Comparison of ENCODE assay signal across 9 mouse cellular contexts in the genomic region with DNA sequence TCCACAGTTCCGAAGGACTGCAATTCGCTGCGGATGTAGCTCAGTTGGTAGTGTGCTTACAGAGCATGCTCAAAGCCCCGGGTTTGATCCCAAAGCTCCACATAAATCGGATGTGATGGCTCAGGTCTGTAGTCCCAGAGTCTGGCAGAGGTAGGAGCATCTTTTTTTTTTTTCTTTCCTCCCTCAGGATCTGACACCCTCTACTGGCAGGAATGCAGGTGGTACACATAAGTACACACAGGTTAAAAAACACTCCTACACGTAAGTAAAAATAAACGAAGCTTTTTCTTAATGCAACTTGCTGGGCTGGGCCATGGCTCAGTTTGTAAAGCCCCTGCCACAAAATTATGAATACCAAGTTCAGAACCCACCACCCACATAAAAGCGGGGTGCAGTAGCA. TPM values are rescaled to one million over a fixed set of nuclear protein-coding genes. Genes with fewer than 3 reads are reported as not detected.
DNase-seq lines count a peak whose midpoint lies in the region; ATAC-seq lines count a peak whose summit lies in the region.
"Had no signal": no experiment of that assay in that cellular context is flagged by ENCODE, and none has a peak within 500 bp of the region (broad histone marks: within the 10 kb centered on the region; RNA-seq: fewer than 3 reads in every experiment).

No protein-coding gene starts in this region.

- H3K4me3 ChIP-seq in kidney, embryonic 16.5 days (ENCODE audit: low read length), result no peak overlapping the region

- WGBS in kidney, embryonic 16.5 days, result 58% methylated on average over 8 of the region's 8 CpGs

- H3K9ac ChIP-seq in kidney, embryonic 16.5 days (replicated peaks; ENCODE audit: low read length), result no peak overlapping the region

- ATAC-seq in CD4-positive, CD25-positive, alpha-beta regulatory T cell, adult 4 months, result no peak
- ATAC-seq in kidney, embryonic 16.5 days (ENCODE audit: low FRiP score, low TSS enrichment), result no peak

- no peaks in the 10 kb centered on the region for H3K9me3 ChIP-seq in kidney, embryonic 16.5 days (ENCODE audit: low read length)

- H3K36me3 ChIP-seq in kidney, embryonic 16.5 days (ENCODE audit: insufficient read depth, low read length), result no peaks in the 10 kb centered on the region

- no peaks in the 10 kb centered on the region for H3K4me1 ChIP-seq in kidney, embryonic 16.5 days (ENCODE audit: insufficient read depth, low read length)

- H3K27ac ChIP-seq in kidney, embryonic 16.5 days (ENCODE audit: low read length), result no peak overlapping the region

- peak; percentile 31 for DNase-seq in CD4-positive, CD25-positive, alpha-beta regulatory T cell, adult 2 months (ENCODE audit: low read depth, low spot score)
- peak; percentile 46 for DNase-seq in kidney, adult 18-20 months
- DNase-seq in urinary bladder, postnatal 14 days (ENCODE audit: low spot score), result peak; percentile 11
- DNase-seq in urinary bladder, adult 18-20 months (ENCODE audit: low spot score in 2 of 2), result no peak
- no peak for DNase-seq in ovary, postnatal 10 days (ENCODE audit: low spot score)
- DNase-seq in right cerebral cortex, postnatal 36 days (ENCODE audit: low spot score in 2 of 2), result no peak
- DNase-seq: adrenal gland, adult 2 months had no signal

- no peaks in the 10 kb centered on the region for H3K27me3 ChIP-seq in kidney, embryonic 16.5 days (ENCODE audit: insufficient read depth, low read length)

- H3K4me2 ChIP-seq in kidney, embryonic 16.5 days (replicated peaks; ENCODE audit: low read depth, low read length), result no peak overlapping the region

RNA-seq across cellular contexts. Expression of a gene that starts 28.3 kb away (rescaled TPM):
- polyA plus RNA-seq in CD4-positive, CD25-positive, alpha-beta regulatory T cell, adult 4 months (2017; shearing (Covaris generic)), result 10 to 100 TPM; 15.4 to 16.8 TPM
- 34.1 and 39.0 TPM in 2 replicates for polyA plus RNA-seq in kidney, embryonic 16.5 days (2015; fragmentation: Nextera tagmentation; extraction: Ambion mirVana)

RNA-seq across cellular contexts. Expression of a gene that starts 30.0 kb away (rescaled TPM):
- polyA plus RNA-seq in CD4-positive, CD25-positive, alpha-beta regulatory T cell, adult 4 months (2017; shearing (Covaris generic)), result 10 to 100 TPM in 1 of 2 experiments, 1 to 10 TPM in 1; 9.8 to 10.8 TPM
- 24.9 and 28.0 TPM in 2 replicates for polyA plus RNA-seq in kidney, embryonic 16.5 days (2015; fragmentation: Nextera tagmentation; extraction: Ambion mirVana)

RNA-seq across cellular contexts. Expression of a gene that starts 30.7 kb away (rescaled TPM):
- 10 to 100 TPM; 68.2 to 69.7 TPM for polyA plus RNA-seq in CD4-positive, CD25-positive, alpha-beta regulatory T cell, adult 4 months (2017; shearing (Covaris generic))
- polyA plus RNA-seq in kidney, embryonic 16.5 days (2015; fragmentation: Nextera tagmentation; extraction: Ambion mirVana), result 54.5 and 60.7 TPM in 2 replicates

Comparison
In these comparisons a context has a peak if more than half of its experiments do, and no peak if none do; other contexts are left out.
1. DNase-seq: peak in CD4-positive, CD25-positive, alpha-beta regulatory T cell, adult 2 months (single experiment), kidney, adult 18-20 months (single experiment) and urinary bladder, postnatal 14 days (single experiment); none in urinary bladder, adult 18-20 months (0 of 2), ovary, postnatal 10 days (single experiment) and right cerebral cortex, postnatal 36 days (0 of 2).